In genomic region chr5:125327596-125328385, GRCm38 (mm10) we compare ENCODE assay signal across 9 mouse cellular contexts. TPM values are rescaled to one million over a fixed set of nuclear protein-coding genes. Genes with fewer than 3 reads are reported as not detected.
DNase-seq lines count a peak whose midpoint lies in the region; ATAC-seq lines count a peak whose summit lies in the region.
"Had no signal": no experiment of that assay in that cellular context is flagged by ENCODE, and none has a peak within 500 bp of the region (broad histone marks: within the 10 kb centered on the region; RNA-seq: fewer than 3 reads in every experiment).

No protein-coding gene starts in this region.

- no peak overlapping the region for H3K27ac ChIP-seq in embryonic facial prominence, embryonic 11.5 days (replicated peaks; ENCODE audit: low read depth, low read length)
- no peak overlapping the region for H3K27ac ChIP-seq in intestine, embryonic 16.5 days (ENCODE audit: low read length)

- H3K4me1 ChIP-seq in embryonic facial prominence, embryonic 11.5 days (ENCODE audit: control insufficient read depth, insufficient read depth, low read length) = peaks cover 4% of the 10 kb centered on the region
- peaks cover 9% of the 10 kb centered on the region for H3K4me1 ChIP-seq in intestine, embryonic 16.5 days (ENCODE audit: control insufficient read depth, insufficient read depth, low read length)

- H3K4me3 ChIP-seq in embryonic facial prominence, embryonic 11.5 days (ENCODE audit: low read depth, low read length) = 0 out of 2 replicates have a peak overlapping the region, but pooled peaks have one; percentile 16
- H3K4me3 ChIP-seq in intestine, embryonic 16.5 days (ENCODE audit: low read length) = no peak overlapping the region

- H3K27me3 ChIP-seq in embryonic facial prominence, embryonic 11.5 days (ENCODE audit: control insufficient read depth, insufficient read depth, low read length) = no peaks in the 10 kb centered on the region
- H3K27me3 ChIP-seq in intestine, embryonic 16.5 days (replicated peaks; ENCODE audit: control insufficient read depth, insufficient read depth, low read length) = no peaks in the 10 kb centered on the region

- peak overlapping the region; percentile 36 for H3K4me2 ChIP-seq in embryonic facial prominence, embryonic 11.5 days (ENCODE audit: low read depth, low read length)
- peak overlapping the region; percentile 4 for H3K4me2 ChIP-seq in intestine, embryonic 16.5 days (ENCODE audit: low read depth, low read length)

- DNase-seq in kidney, postnatal 4 days = peak; percentile 54 to 64
- DNase-seq in kidney, postnatal 25 days = no peak
- peak; percentile 69 for DNase-seq in embryonic facial prominence, embryonic 11.5 days (ENCODE audit: low spot score)
- DNase-seq in retina, embryonic 14.5 days (ENCODE audit: low spot score) = peak; percentile 72
- no peak for DNase-seq in thymus, adult 18-20 months
- DNase-seq in layer of hippocampus, adult 9-10 months (ENCODE audit: low spot score) = no peak
- DNase-seq in urinary bladder, postnatal 10 days (ENCODE audit: low spot score) = no peak

- H3K9me3 ChIP-seq in embryonic facial prominence, embryonic 11.5 days (replicated peaks; ENCODE audit: control insufficient read depth, low read length) = no peaks in the 10 kb centered on the region
- no peaks in the 10 kb centered on the region for H3K9me3 ChIP-seq in intestine, embryonic 16.5 days (ENCODE audit: control insufficient read depth, low read length)

- WGBS in embryonic facial prominence, embryonic 11.5 days = 60% methylated on average over 18 of the region's 18 CpGs
- 64% methylated on average over 18 of the region's 18 CpGs for WGBS in intestine, embryonic 16.5 days

- H3K36me3 ChIP-seq in embryonic facial prominence, embryonic 11.5 days (replicated peaks; ENCODE audit: control insufficient read depth, insufficient read depth, low read depth, low read length) = no peaks in the 10 kb centered on the region
- H3K36me3 ChIP-seq in intestine, embryonic 16.5 days (ENCODE audit: control insufficient read depth, insufficient read depth, low read length) = no peaks in the 10 kb centered on the region

- ATAC-seq in embryonic facial prominence, embryonic 11.5 days (replicated peaks; ENCODE audit: insufficient number of reproducible peaks, low FRiP score, low TSS enrichment, low read depth) = 0 out of 2 replicates have a peak, but pooled peaks have one; percentile 42
- no peak for ATAC-seq in intestine, embryonic 16.5 days
- ATAC-seq: activated CD4-positive, CD25-positive, alpha-beta regulatory T cell, adult 4 months had no signal

- H3K9ac ChIP-seq in embryonic facial prominence, embryonic 11.5 days (replicated peaks; ENCODE audit: low read length) = peak overlapping the region; percentile 45; the same call in 1 of the 2 replicates
- H3K9ac ChIP-seq in intestine, embryonic 16.5 days (ENCODE audit: low read depth, low read length) = no peak overlapping the region

RNA-seq across cellular contexts. Expression of gene Scarb1, which starts 13.1 kb away (rescaled TPM):
- 22.7 and 26.4 TPM in 2 replicates for polyA plus RNA-seq in embryonic facial prominence, embryonic 11.5 days (2014; fragmentation: Nextera tagmentation; extraction: Ambion mirVana)
- 59.9 and 73.1 TPM in 2 replicates for polyA plus RNA-seq in intestine, embryonic 16.5 days (2015; fragmentation: Nextera tagmentation; extraction: Ambion mirVana)

Comparison
In these comparisons a context has a peak if more than half of its experiments do, and no peak if none do; other contexts are left out.
1. DNase-seq: peak in kidney, postnatal 4 days (2 of 2), embryonic facial prominence, embryonic 11.5 days (single experiment) and retina, embryonic 14.5 days (single experiment); none in kidney, postnatal 25 days (0 of 2), thymus, adult 18-20 months (0 of 2), layer of hippocampus, adult 9-10 months (single experiment) and urinary bladder, postnatal 10 days (single experiment).